Comparison of ENCODE assay signal across 9 mouse cellular contexts in genomic region chr5:28210591-28211550, GRCm38 (mm10). TPM values are rescaled to one million over a fixed set of nuclear protein-coding genes. Genes with fewer than 3 reads are reported as not detected.
DNase-seq lines count a peak whose midpoint lies in the region; ATAC-seq lines count a peak whose summit lies in the region.
"Had no signal": no experiment of that assay in that cellular context is flagged by ENCODE, and none has a peak within 500 bp of the region (broad histone marks: within the 10 kb centered on the region; RNA-seq: fewer than 3 reads in every experiment).

No protein-coding gene starts in this region.

- no peak for ATAC-seq in hindbrain, embryonic 15.5 days (ENCODE audit: low FRiP score, low read depth)
- ATAC-seq in midbrain, embryonic 16.5 days = no peak
- no peak for ATAC-seq in liver, embryonic 12.5 days

- peak overlapping the region; percentile 46 for H3K4me3 ChIP-seq in hindbrain, embryonic 15.5 days
- peak overlapping the region; percentile 48 for H3K4me3 ChIP-seq in midbrain, embryonic 16.5 days (ENCODE audit: low read depth, low read length)
- no peak overlapping the region for H3K4me3 ChIP-seq in liver, embryonic 12.5 days

- peak overlapping the region; percentile 75 for H3K4me2 ChIP-seq in hindbrain, embryonic 15.5 days
- peak overlapping the region; percentile 76 for H3K4me2 ChIP-seq in midbrain, embryonic 16.5 days (ENCODE audit: low read length)
- H3K4me2 ChIP-seq in liver, embryonic 12.5 days = no peak overlapping the region

- H3K36me3 ChIP-seq in hindbrain, embryonic 15.5 days = no peaks in the 10 kb centered on the region
- H3K36me3 ChIP-seq in midbrain, embryonic 16.5 days (ENCODE audit: control insufficient read depth, insufficient read depth, low read length) = no peaks in the 10 kb centered on the region
- no peaks in the 10 kb centered on the region for H3K36me3 ChIP-seq in liver, embryonic 12.5 days

- H3K9me3 ChIP-seq in hindbrain, embryonic 15.5 days = no peaks in the 10 kb centered on the region
- no peaks in the 10 kb centered on the region for H3K9me3 ChIP-seq in midbrain, embryonic 16.5 days (replicated peaks; ENCODE audit: control insufficient read depth, low read length, poor library complexity, severe bottlenecking)
- no peaks in the 10 kb centered on the region for H3K9me3 ChIP-seq in liver, embryonic 12.5 days (replicated peaks)

- H3K27me3 ChIP-seq in hindbrain, embryonic 15.5 days = peaks cover 52% of the 10 kb centered on the region
- H3K27me3 ChIP-seq in midbrain, embryonic 16.5 days (ENCODE audit: control insufficient read depth, insufficient read depth, low read depth, low read length) = peaks cover 14% of the 10 kb centered on the region
- H3K27me3 ChIP-seq in liver, embryonic 12.5 days (replicated peaks) = peaks cover 85% of the 10 kb centered on the region

- H3K27ac ChIP-seq in hindbrain, embryonic 15.5 days (replicated peaks) = peak overlapping the region; percentile 32
- peak overlapping the region; percentile 80 for H3K27ac ChIP-seq in midbrain, embryonic 16.5 days (ENCODE audit: low read length)
- H3K27ac ChIP-seq in liver, embryonic 12.5 days = no peak overlapping the region

- H3K4me1 ChIP-seq in hindbrain, embryonic 15.5 days (replicated peaks) = peaks cover 19% of the 10 kb centered on the region
- H3K4me1 ChIP-seq in midbrain, embryonic 16.5 days (ENCODE audit: control insufficient read depth, insufficient read depth, low read length) = peaks cover 19% of the 10 kb centered on the region; the same call in 1 of the 2 replicates
- peaks cover 11% of the 10 kb centered on the region; the same call in 1 of the 2 replicates for H3K4me1 ChIP-seq in liver, embryonic 12.5 days

- 2% methylated on average over 29 of the region's 29 CpGs for WGBS in hindbrain, embryonic 15.5 days
- 2% methylated on average over 29 of the region's 29 CpGs for WGBS in midbrain, embryonic 16.5 days
- WGBS in liver, embryonic 12.5 days (ENCODE audit: insufficient replicate concordance) = 3% methylated on average over 29 of the region's 29 CpGs

- peak; percentile 57 for DNase-seq in cerebellum, postnatal 25 days
- no peak for DNase-seq in cerebellum, adult 11 months
- DNase-seq in brain, adult 2 months (ENCODE audit: low read depth, low spot score) = peak; percentile 41
- no peak for DNase-seq in urinary bladder, adult 2 months (ENCODE audit: low spot score)
- no peak for DNase-seq in heart, adult 9 months (ENCODE audit: low spot score in 2 of 2)
- DNase-seq: lung, postnatal 36 days had no signal

- H3K9ac ChIP-seq in hindbrain, embryonic 15.5 days = no peak overlapping the region
- H3K9ac ChIP-seq in midbrain, embryonic 16.5 days (ENCODE audit: low read depth, low read length) = 0 out of 2 replicates have a peak overlapping the region, but pooled peaks have one; percentile 43
- no peak overlapping the region for H3K9ac ChIP-seq in liver, embryonic 12.5 days

RNA-seq across cellular contexts. Expression of gene Cnpy1, which starts 34.7 kb away (rescaled TPM):
- polyA plus RNA-seq in hindbrain, embryonic 15.5 days (2015; fragmentation: Nextera tagmentation; extraction: Ambion mirVana) = 37.0 and 66.2 TPM in 2 replicates
- 34.3 and 34.5 TPM in 2 replicates for polyA plus RNA-seq in midbrain, embryonic 16.5 days (2015; fragmentation: Nextera tagmentation; extraction: Ambion mirVana)
- polyA plus RNA-seq in liver, embryonic 12.5 days (2016; fragmentation: Nextera tagmentation; extraction: Ambion mirVana) = not detected in 2 replicates
- polyA plus RNA-seq in urinary bladder, adult 2 months (2012; rRNA removed) = 0.03 TPM in 1 of 2 replicates, not detected in the other

RNA-seq across cellular contexts. Expression of gene En2, which starts 45.4 kb away (rescaled TPM):
- 0.60 and 1.3 TPM in 2 replicates for polyA plus RNA-seq in hindbrain, embryonic 15.5 days (2015; fragmentation: Nextera tagmentation; extraction: Ambion mirVana)
- 0.55 and 0.72 TPM in 2 replicates for polyA plus RNA-seq in midbrain, embryonic 16.5 days (2015; fragmentation: Nextera tagmentation; extraction: Ambion mirVana)
- not detected in 2 replicates for polyA plus RNA-seq in liver, embryonic 12.5 days (2016; fragmentation: Nextera tagmentation; extraction: Ambion mirVana)
- polyA plus RNA-seq in urinary bladder, adult 2 months (2012; rRNA removed) = not detected in 2 replicates

Comparison
In these comparisons a context has a peak if more than half of its experiments do, and no peak if none do; other contexts are left out.
1. DNase-seq: peak in cerebellum, postnatal 25 days (2 of 2) and brain, adult 2 months (single experiment); none in cerebellum, adult 11 months (single experiment), urinary bladder, adult 2 months (single experiment) and heart, adult 9 months (0 of 2).
2. RNA of gene Cnpy1, which starts 34.7 kb away (polyA plus RNA-seq): 37.0 to 66.2 TPM in hindbrain, embryonic 15.5 days and 34.3 to 34.5 TPM in midbrain, embryonic 16.5 days; 0.03 TPM in urinary bladder, adult 2 months and not detected in liver, embryonic 12.5 days; every median in the first group is over 10 times any median in the second.